Mouse (Mus musculus): ENCODE data around the gene Foxp1.

GRCm38 (mm10) chr6:99211663-99212333, 310.7 kb downstream of the Foxp1 start:
- TF ChIP-seq CTCF (IDR thresholded peaks at IDR 0.05; ENCODE audit: low read depth) (no peak), EP300 (IDR thresholded peaks at IDR 0.05; ENCODE audit: low read depth) (no peak)
